Mouse (Mus musculus): ENCODE data around the gene Foxe1. TPM values are rescaled to one million over a fixed set of nuclear protein-coding genes. Genes with fewer than 3 reads are reported as not detected.
A peak's percentile ranks its signal among the peaks of the same experiment; 100 is the strongest.

Foxe1 gene
- polyA plus RNA-seq, 1 experiment from 2014 or later: not detected

- no peak overlapping the region for H3K27ac ChIP-seq
- no peak overlapping the region for H3K9ac ChIP-seq
- H3K4me1 ChIP-seq (replicated peaks): no peaks in the 10 kb centered on the region
- H3K36me3 ChIP-seq: no peaks in the 10 kb centered on the region
- ATAC-seq: no peak
- peaks cover 52% of the 10 kb centered on the region for H3K27me3 ChIP-seq (replicated peaks)
- H3K4me2 ChIP-seq (replicated peaks): no peak overlapping the region
- H3K4me3 ChIP-seq (replicated peaks): no peak overlapping the region
- no peaks in the 10 kb centered on the region for H3K9me3 ChIP-seq
- WGBS: 22% methylated on average over 10 of the region's 10 CpGs
Observed at GRCm38 (mm10) chr4:46353045-46353444, 9.6 kb downstream of the Foxe1 start.

- Histone ChIP-seq H3K4me1 (replicated peaks) (no peaks in the 10 kb centered on the region), H3K27ac (no peak overlapping the region), H3K4me3 (replicated peaks) (no peak overlapping the region), H3K9me3 (no peaks in the 10 kb centered on the region), H3K27me3 (replicated peaks) (peaks cover 20% of the 10 kb centered on the region), H3K4me2 (replicated peaks) (no peak overlapping the region), H3K9ac (no peak overlapping the region), H3K36me3 (no peaks in the 10 kb centered on the region)
- 51% methylated on average over 12 of the region's 12 CpGs for WGBS
- ATAC-seq: no peak
Observed at GRCm38 (mm10) chr4:46356351-46357133, 13.1 kb downstream of the Foxe1 start.

GRCm38 (mm10) chr4:46359539-46360253 lies 16.3 kb downstream of the Foxe1 start:
- Histone ChIP-seq H3K9me3 (no peaks in the 10 kb centered on the region), H3K36me3 (no peaks in the 10 kb centered on the region), H3K27me3 (replicated peaks) (peaks cover 6% of the 10 kb centered on the region), H3K9ac (no peak overlapping the region), H3K27ac (no peak overlapping the region), H3K4me2 (replicated peaks) (no peak overlapping the region), H3K4me3 (replicated peaks) (no peak overlapping the region), H3K4me1 (replicated peaks) (no peaks in the 10 kb centered on the region)
- ATAC-seq: no peak
- WGBS: 70% methylated on average over 12 of the region's 12 CpGs

- H3K27ac ChIP-seq: no peak overlapping the region
- WGBS: 69% methylated on average over 5 of the region's 5 CpGs
- ATAC-seq: no peak
- H3K27me3 ChIP-seq (replicated peaks): peaks cover 4% of the 10 kb centered on the region
- H3K4me3 ChIP-seq (replicated peaks): no peak overlapping the region
- H3K9ac ChIP-seq: no peak overlapping the region
- no peak overlapping the region for H3K4me2 ChIP-seq (replicated peaks)
- no peaks in the 10 kb centered on the region for H3K36me3 ChIP-seq
- H3K9me3 ChIP-seq: no peaks in the 10 kb centered on the region
- H3K4me1 ChIP-seq (replicated peaks): no peaks in the 10 kb centered on the region
Observed at GRCm38 (mm10) chr4:46361258-46361657, 17.8 kb downstream of the Foxe1 start.

- Histone ChIP-seq H3K9me3 (no peaks in the 10 kb centered on the region), H3K36me3 (no peaks in the 10 kb centered on the region), H3K27ac (no peak overlapping the region), H3K4me1 (replicated peaks) (no peaks in the 10 kb centered on the region), H3K27me3 (replicated peaks) (peaks cover 9% of the 10 kb centered on the region; the same call in 1 of the 2 replicates), H3K4me2 (replicated peaks) (no peak overlapping the region), H3K4me3 (replicated peaks) (no peak overlapping the region), H3K9ac (no peak overlapping the region)
- no peak for ATAC-seq
- WGBS: 77% methylated on average over 2 of the region's 2 CpGs
Observed at GRCm38 (mm10) chr4:46364360-46364759, 21.0 kb downstream of the Foxe1 start.

GRCm38 (mm10) chr4:46367487-46367959 lies 24.1 kb downstream of the Foxe1 start:
- no peak overlapping the region for H3K4me2 ChIP-seq (replicated peaks)
- H3K4me3 ChIP-seq (replicated peaks): no peak overlapping the region
- no peaks in the 10 kb centered on the region; the same call in 1 of the 2 replicates for H3K4me1 ChIP-seq (replicated peaks)
- H3K36me3 ChIP-seq: no peaks in the 10 kb centered on the region
- no peak overlapping the region for H3K9ac ChIP-seq
- H3K9me3 ChIP-seq: no peaks in the 10 kb centered on the region
- H3K27ac ChIP-seq: no peak overlapping the region
- no peak for ATAC-seq
- peaks cover 9% of the 10 kb centered on the region; the same call in 1 of the 2 replicates for H3K27me3 ChIP-seq (replicated peaks)
- 10% methylated on average over 12 of the region's 12 CpGs for WGBS

GRCm38 (mm10) chr4:46369070-46369469 lies 25.7 kb downstream of the Foxe1 start:
- 65% methylated on average over 4 of the region's 4 CpGs for WGBS
- Histone ChIP-seq H3K4me1 (replicated peaks) (no peaks in the 10 kb centered on the region; the same call in 1 of the 2 replicates), H3K4me3 (replicated peaks) (no peak overlapping the region), H3K27ac (no peak overlapping the region), H3K4me2 (replicated peaks) (no peak overlapping the region), H3K9ac (no peak overlapping the region), H3K9me3 (no peaks in the 10 kb centered on the region), H3K36me3 (no peaks in the 10 kb centered on the region), H3K27me3 (replicated peaks) (peaks cover 9% of the 10 kb centered on the region; the same call in 1 of the 2 replicates)
- no peak for ATAC-seq

- no peaks in the 10 kb centered on the region for H3K9me3 ChIP-seq
- ATAC-seq: peak; percentile 56
- H3K36me3 ChIP-seq: no peaks in the 10 kb centered on the region
- no peak overlapping the region for H3K4me2 ChIP-seq (replicated peaks)
- no peak overlapping the region for H3K4me3 ChIP-seq (replicated peaks)
- no peak overlapping the region for H3K9ac ChIP-seq
- H3K4me1 ChIP-seq (replicated peaks): no peaks in the 10 kb centered on the region; the same call in 1 of the 2 replicates
- 47% methylated on average over 6 of the region's 6 CpGs for WGBS
- no peak overlapping the region for H3K27ac ChIP-seq
- H3K27me3 ChIP-seq (replicated peaks): peaks cover 9% of the 10 kb centered on the region; the same call in 1 of the 2 replicates
Observed at GRCm38 (mm10) chr4:46370406-46370805, 27.0 kb downstream of the Foxe1 start.

- ATAC-seq: peak; percentile 86
- 4% methylated on average over 19 of the region's 19 CpGs for WGBS
- Histone ChIP-seq H3K4me1 (replicated peaks) (no peaks in the 10 kb centered on the region; the same call in 1 of the 2 replicates), H3K27me3 (replicated peaks) (peaks cover 9% of the 10 kb centered on the region; the same call in 1 of the 2 replicates), H3K9me3 (no peaks in the 10 kb centered on the region), H3K27ac (no peak overlapping the region), H3K4me2 (replicated peaks) (peak overlapping the region; percentile 40; the same call in 1 of the 2 replicates), H3K36me3 (no peaks in the 10 kb centered on the region), H3K4me3 (replicated peaks) (no peak overlapping the region), H3K9ac (no peak overlapping the region)
Observed at GRCm38 (mm10) chr4:46371030-46371429, 27.6 kb downstream of the Foxe1 start.

GRCm38 (mm10) chr4:46374455-46374854 lies 31.0 kb downstream of the Foxe1 start:
- Histone ChIP-seq H3K4me2 (replicated peaks) (peak overlapping the region; percentile 64), H3K36me3 (0 out of 2 replicates have a peak, but pooled peaks cover 3% of the 10 kb centered on the region), H3K4me1 (replicated peaks) (no peaks in the 10 kb centered on the region; the same call in 1 of the 2 replicates), H3K9me3 (no peaks in the 10 kb centered on the region), H3K4me3 (replicated peaks) (no peak overlapping the region), H3K27ac (no peak overlapping the region), H3K9ac (no peak overlapping the region), H3K27me3 (replicated peaks) (no peaks in the 10 kb centered on the region)
- WGBS: 62% methylated on average over 6 of the region's 6 CpGs
- ATAC-seq: no peak

GRCm38 (mm10) chr4:46374869-46375368 lies 31.5 kb downstream of the Foxe1 start:
- no peaks in the 10 kb centered on the region; the same call in 1 of the 2 replicates for H3K4me1 ChIP-seq (replicated peaks)
- H3K27me3 ChIP-seq (replicated peaks): no peaks in the 10 kb centered on the region
- WGBS: 24% methylated on average over 22 of the region's 22 CpGs
- peak overlapping the region; percentile 26 for H3K4me3 ChIP-seq (replicated peaks)
- peak overlapping the region; percentile 64 for H3K4me2 ChIP-seq (replicated peaks)
- H3K9me3 ChIP-seq: no peaks in the 10 kb centered on the region
- ATAC-seq: peak; percentile 79
- no peak overlapping the region for H3K9ac ChIP-seq
- 0 out of 2 replicates have a peak, but pooled peaks cover 4% of the 10 kb centered on the region for H3K36me3 ChIP-seq
- no peak overlapping the region for H3K27ac ChIP-seq

- peak; percentile 6; the same call in 1 of the 2 replicates for ATAC-seq
- no peaks in the 10 kb centered on the region for H3K4me1 ChIP-seq (replicated peaks)
- H3K9me3 ChIP-seq: no peaks in the 10 kb centered on the region
- H3K4me3 ChIP-seq (replicated peaks): peak overlapping the region; percentile 62
- no peaks in the 10 kb centered on the region for H3K27me3 ChIP-seq (replicated peaks)
- no peak overlapping the region; the same call in 1 of the 2 replicates for H3K27ac ChIP-seq
- H3K36me3 ChIP-seq: peaks cover 2% of the 10 kb centered on the region; the same call in 1 of the 2 replicates
- peak overlapping the region; percentile 78 for H3K9ac ChIP-seq
- 22% methylated on average over 5 of the region's 5 CpGs for WGBS
- H3K4me2 ChIP-seq (replicated peaks): peak overlapping the region; percentile 69
Observed at GRCm38 (mm10) chr4:46388556-46388955, 45.1 kb downstream of the Foxe1 start.
